ENCODE assay signal across 25 mouse cellular contexts in genomic region chr2:59441681-59442080, GRCm38 (mm10). TPM values are rescaled to one million over a fixed set of nuclear protein-coding genes. Genes with fewer than 3 reads are reported as not detected.
"Had no signal": no experiment of that assay in that cellular context is flagged by ENCODE, and none has a peak within 500 bp of the region (broad histone marks: within the 10 kb centered on the region; RNA-seq: fewer than 3 reads in every experiment).

No protein-coding gene starts in this region.

- H3K27me3 ChIP-seq: heart, embryonic 13.5 days; heart, embryonic 15.5 days; intestine, embryonic 15.5 days; limb, embryonic 12.5 days; liver, embryonic 13.5 days; liver, embryonic 15.5 days had no signal

- H3K9me3 ChIP-seq: heart, embryonic 13.5 days; heart, embryonic 15.5 days; hindbrain, embryonic 10.5 days; hindbrain, embryonic 12.5 days; intestine, embryonic 15.5 days; limb, embryonic 10.5 days; liver, embryonic 13.5 days; liver, embryonic 15.5 days had no signal

- H3K36me3 ChIP-seq: heart, embryonic 13.5 days; heart, embryonic 15.5 days; hindbrain, embryonic 10.5 days; hindbrain, embryonic 12.5 days; intestine, embryonic 15.5 days; limb, embryonic 10.5 days; limb, embryonic 12.5 days; liver, embryonic 13.5 days; liver, embryonic 15.5 days had no signal

- DNase-seq: gastrocnemius, adult 2 months; gastrocnemius, postnatal 10 days; gastrocnemius, postnatal 25 days; heart, adult 2 months; heart, postnatal 14 days; heart, postnatal 4 days; liver; liver, embryonic 13.5 days had no signal

- ATAC-seq: forebrain, embryonic 16.5 days; hindbrain, embryonic 16.5 days; inflammation-experienced regulatory T-cells, adult 6 months; intestine, embryonic 15.5 days; intestine, postnatal 0 days had no signal

- H3K4me1 ChIP-seq: limb, embryonic 12.5 days; liver, embryonic 13.5 days had no signal

- H3K27ac ChIP-seq: gastrocnemius, adult 2 months; heart, adult 2 months; heart, embryonic 13.5 days; heart, embryonic 15.5 days; hindbrain, embryonic 10.5 days; hindbrain, embryonic 12.5 days; hindbrain, embryonic 14.5 days; intestine, embryonic 15.5 days; layer of hippocampus, adult 2 months; left cerebral cortex, adult 2 months; limb, embryonic 10.5 days; limb, embryonic 12.5 days; liver, embryonic 13.5 days; liver, embryonic 15.5 days had no signal

- H3K9ac ChIP-seq: heart, embryonic 13.5 days; heart, embryonic 15.5 days; hindbrain, embryonic 12.5 days; hindbrain, embryonic 14.5 days; intestine, embryonic 15.5 days; limb, embryonic 12.5 days; liver, embryonic 13.5 days; liver, embryonic 15.5 days had no signal

- H3K4me2 ChIP-seq: heart, embryonic 11.5 days; heart, embryonic 13.5 days; heart, embryonic 15.5 days; hindbrain, embryonic 12.5 days; hindbrain, embryonic 14.5 days; intestine, embryonic 15.5 days; limb, embryonic 12.5 days; liver, embryonic 11.5 days; liver, embryonic 13.5 days; liver, embryonic 15.5 days had no signal

- H3K4me3 ChIP-seq: gastrocnemius, adult 2 months; heart, adult 2 months; heart, embryonic 13.5 days; heart, embryonic 15.5 days; hindbrain, embryonic 10.5 days; hindbrain, embryonic 12.5 days; intestine, embryonic 15.5 days; layer of hippocampus, adult 2 months; left cerebral cortex, adult 2 months; limb, embryonic 10.5 days; limb, embryonic 12.5 days; liver, embryonic 13.5 days; liver, embryonic 15.5 days had no signal

RNA-seq across cellular contexts. Expression of gene Dapl1, which starts 42.8 kb away (rescaled TPM):
- polyA plus RNA-seq: forebrain, embryonic 16.5 days; heart, adult 2 months; heart, embryonic 13.5 days; hindbrain, embryonic 14.5 days; liver, embryonic 15.5 days had no signal
